Mouse (Mus musculus) heart, adult 2 months (tissue): ENCODE measurements around the gene 2810021J22Rik. TPM values are rescaled to one million over a fixed set of nuclear protein-coding genes. Genes with fewer than 3 reads are reported as not detected.
A peak's percentile ranks its signal among the peaks of the same experiment; 100 is the strongest.

Experiments used
- DNase-seq, 2 experiments: peaks; one replicate each; pipeline ENCODE4 v3.0.0; 2021
- H3K27ac ChIP-seq: fragments of 200-600 bp; 2 replicates; pipeline ENCODE4 v1.8.1; 2022
- H3K27me3 ChIP-seq: fragments of 200-500 bp; 2 replicates; pipeline ENCODE4 v1.6.1; 2012; ENCODE audit warnings: mild to moderate bottlenecking, low read length, inconsistent platforms, mixed read lengths; ENCODE audit not compliant: control insufficient read depth, insufficient read depth
- H3K36me3 ChIP-seq: fragments of 200-500 bp; 2 replicates; pipeline ENCODE4 v1.6.1; 2012; ENCODE audit warnings: low read length, inconsistent platforms; ENCODE audit not compliant: control insufficient read depth, insufficient read depth
- H3K4me1 ChIP-seq: fragments of 200-500 bp; 2 replicates; pipeline ENCODE4 v1.6.1; 2011; ENCODE audit warnings: low read length; ENCODE audit not compliant: control insufficient read depth, insufficient read depth
- H3K4me3 ChIP-seq: fragments of 200-600 bp; 2 replicates; pipeline ENCODE4 v1.8.1; 2022
- H3K79me2 ChIP-seq: fragments of 200-500 bp; replicated peaks from 2 replicates; pipeline ENCODE4 v1.6.1; 2012; ENCODE audit warnings: mild to moderate bottlenecking, inconsistent platforms, low read length, moderate library complexity, mixed read lengths; ENCODE audit not compliant: control insufficient read depth, insufficient read depth
- H3K9ac ChIP-seq: fragments of 200-500 bp; 2 replicates; pipeline ENCODE4 v1.6.1; 2012; ENCODE audit warnings: low read depth, mild to moderate bottlenecking, control low read depth, inconsistent platforms, low read length, mixed read lengths
- CTCF ChIP-seq: fragments of 200-600 bp; IDR thresholded peaks from 2 replicates; pipeline ENCODE4 v1.8.1; 2022; ENCODE audit warnings: antibody characterized with exemption, mild to moderate bottlenecking, moderate library complexity
- EP300 ChIP-seq: fragments of 200-500 bp; IDR thresholded peaks from 2 replicates; pipeline ENCODE4 v1.6.1; 2011; ENCODE audit warnings: low read depth, low read length, control low read depth; ENCODE audit not compliant: insufficient read depth
- POLR2A ChIP-seq: fragments of 200-500 bp; IDR thresholded peaks from 2 replicates; pipeline ENCODE4 v1.6.1; 2011; ENCODE audit warnings: mild to moderate bottlenecking, low read depth, low read length, control low read depth; ENCODE audit not compliant: insufficient read depth
- WGBS: fragments of 180-500 bp; shearing (Covaris S2); methylation state at CpG from one replicate; pipeline ENCODE4 v1.1.7; 2018; 5-methylcytosine and 5-hydroxymethylcytosine counted together
- intact Hi-C: fragments of 180-260 bp; cut with DNase I; formaldehyde crosslinking; loops from one replicate; pipeline ENCODE4 v1.15.1; 2025
- polyA plus RNA-seq: library from polyadenylated mRNA; depleted of rRNA; stranded (reverse); fragments of >200 nt; gene quantifications from 2 replicates; pipeline ENCODE4 v1.2.3, GENCODE M21; 2012
- total RNA-seq, 2 experiments: library from RNA; stranded (reverse); gene quantifications; 2 replicates each; pipeline ENCODE4 v1.2.3; 2021

2810021J22Rik gene
- total and polyA plus RNA-seq, 3 experiments, result 2.1 to 3.1 (median 2.1) TPM

DNA sequence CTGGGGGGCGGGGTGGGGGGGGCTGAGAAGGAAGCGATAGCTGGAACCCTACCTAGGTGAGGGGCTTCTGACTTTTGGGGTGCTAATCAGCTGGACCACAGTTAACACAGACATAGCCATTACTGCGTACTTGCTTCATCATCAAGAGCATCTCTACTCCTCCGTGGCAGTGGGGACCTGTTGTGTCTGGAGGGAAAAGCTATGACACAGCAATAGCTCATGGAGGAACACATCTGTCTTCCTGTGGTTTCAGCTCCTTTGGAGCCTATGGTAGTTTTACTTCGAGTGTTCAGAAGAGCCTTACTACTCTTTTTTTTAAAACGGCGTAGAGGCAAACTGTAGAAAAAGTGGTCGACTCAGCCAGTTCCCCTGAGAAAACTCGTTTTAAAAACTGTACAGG is 19.4 kb upstream of the 2810021J22Rik start:
- Histone ChIP-seq H3K27ac (peak overlapping the region; percentile 65; the same call in 1 of the 2 replicates), H3K9ac (peak overlapping the region; percentile 97), H3K4me1 (peaks cover 2% of the 10 kb centered on the region), H3K36me3 (no peaks in the 10 kb centered on the region), H3K27me3 (no peaks in the 10 kb centered on the region), H3K4me3 (peak overlapping the region; percentile 73), H3K79me2 (no peaks in the 10 kb centered on the region)
- intact Hi-C loops, result loop anchor here (5.0 kb wide), 1 partner anchor 55 kb away; the partner anchor contains the start of gene Zfp39
- no peak for DNase-seq
- no peak for TF ChIP-seq POLR2A
- no peak for TF ChIP-seq EP300
- no peak for TF ChIP-seq CTCF
- 35% methylated on average over 9 of the region's 9 CpGs for WGBS

GRCm38 (mm10) chr11:58849731-58850130 is 17.3 kb upstream of the 2810021J22Rik start:
- Histone ChIP-seq H3K36me3 (no peaks in the 10 kb centered on the region), H3K9ac (no peak overlapping the region), H3K27ac (no peak overlapping the region), H3K4me1 (peaks cover 2% of the 10 kb centered on the region), H3K4me3 (no peak overlapping the region), H3K27me3 (no peaks in the 10 kb centered on the region), H3K79me2 (no peaks in the 10 kb centered on the region)
- TF ChIP-seq POLR2A (no peak), CTCF (no peak), EP300 (no peak)
- intact Hi-C loops, result loop anchor here (5.0 kb wide), 1 partner anchor 53 kb away; the partner anchor contains the start of gene Zfp39
- 68% methylated on average over 2 of the region's 2 CpGs for WGBS
- no peak for DNase-seq

DNA sequence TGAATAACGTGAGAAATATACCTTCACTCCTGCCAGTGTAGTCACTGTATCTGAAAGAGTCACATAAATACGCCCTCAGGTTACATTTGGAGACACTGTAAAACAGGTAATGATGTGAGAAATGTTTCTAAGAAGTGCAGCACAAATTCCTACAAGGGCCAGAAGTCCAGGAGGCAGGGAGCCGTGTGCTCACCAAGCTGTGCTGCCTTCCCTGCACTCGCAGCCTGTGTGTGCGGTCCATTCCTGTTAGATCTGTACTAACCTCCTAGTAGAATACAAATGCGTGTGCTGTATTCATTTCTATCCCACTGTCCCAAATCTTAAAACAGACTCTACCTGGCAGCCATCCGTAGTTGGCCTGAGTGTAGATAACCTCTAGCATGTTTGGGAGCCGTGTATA is 6.3 kb upstream of the 2810021J22Rik start:
- no peak for DNase-seq
- H3K9ac ChIP-seq, result no peak overlapping the region
- H3K4me1 ChIP-seq, result no peaks in the 10 kb centered on the region
- TF ChIP-seq EP300 (no peak), CTCF (no peak), POLR2A (no peak)
- 97% methylated on average over 8 of the region's 8 CpGs for WGBS
- no peak overlapping the region for H3K4me3 ChIP-seq
- H3K27me3 ChIP-seq, result no peaks in the 10 kb centered on the region
- H3K36me3 ChIP-seq, result peaks cover 2% of the 10 kb centered on the region
- H3K27ac ChIP-seq, result no peak overlapping the region
- H3K79me2 ChIP-seq, result no peaks in the 10 kb centered on the region
- intact Hi-C loops, result no loop called here

DNA sequence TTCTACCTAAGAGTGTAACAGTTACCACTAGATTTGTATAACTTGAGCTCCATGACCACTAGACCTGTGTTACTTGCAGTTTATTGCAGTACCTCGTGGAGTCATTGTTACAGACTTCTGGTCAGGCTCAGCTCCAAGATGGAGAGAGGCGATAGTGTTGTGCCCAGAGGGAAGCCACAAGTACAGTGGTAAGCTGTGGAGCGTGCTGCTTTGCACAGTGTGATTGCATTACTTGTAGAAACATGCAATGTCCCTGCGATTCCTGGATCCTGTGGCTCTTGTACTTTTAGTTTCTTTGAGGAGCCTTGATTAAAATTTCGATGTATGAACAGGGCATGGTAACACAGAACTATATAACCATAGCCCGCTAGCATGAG is 926 bp downstream of the 2810021J22Rik start:
- no peak overlapping the region for H3K4me3 ChIP-seq
- no peaks in the 10 kb centered on the region for H3K79me2 ChIP-seq
- WGBS, result 82% methylated on average over 6 of the region's 6 CpGs
- H3K36me3 ChIP-seq, result no peaks in the 10 kb centered on the region
- DNase-seq, result no peak
- intact Hi-C loops, result no loop called here
- no peaks in the 10 kb centered on the region; the same call in 1 of the 2 replicates for H3K4me1 ChIP-seq
- TF ChIP-seq POLR2A, result no peak
- no peak for TF ChIP-seq EP300
- no peak for TF ChIP-seq CTCF
- no peaks in the 10 kb centered on the region for H3K27me3 ChIP-seq
- no peak overlapping the region for H3K27ac ChIP-seq
- no peak overlapping the region for H3K9ac ChIP-seq

DNA sequence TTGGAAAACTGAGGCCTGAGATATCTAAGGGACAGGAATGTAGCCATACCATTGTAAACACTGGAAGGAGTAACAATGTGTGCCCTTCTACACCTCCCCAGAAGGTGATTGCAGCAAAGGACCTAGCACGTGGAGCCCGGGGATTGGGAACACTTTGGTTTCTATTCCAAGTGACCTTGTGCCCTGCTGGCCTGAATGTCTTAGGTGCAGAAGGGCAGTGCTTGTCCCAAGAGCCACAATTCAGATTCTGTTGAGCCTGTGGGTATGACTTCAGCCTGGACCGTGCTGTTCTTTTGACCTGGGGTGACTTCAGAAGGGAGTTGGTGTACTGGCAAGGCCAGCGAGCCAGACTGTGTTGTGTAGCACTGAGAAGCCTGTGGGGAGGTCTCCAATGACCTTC is 3.9 kb downstream of the 2810021J22Rik start:
- Histone ChIP-seq H3K36me3 (no peaks in the 10 kb centered on the region), H3K4me3 (no peak overlapping the region), H3K9ac (no peak overlapping the region), H3K27me3 (no peaks in the 10 kb centered on the region), H3K4me1 (no peaks in the 10 kb centered on the region; the same call in 1 of the 2 replicates), H3K79me2 (no peaks in the 10 kb centered on the region), H3K27ac (no peak overlapping the region)
- TF ChIP-seq EP300, result no peak
- no peak for TF ChIP-seq POLR2A
- no peak for TF ChIP-seq CTCF
- no peak for DNase-seq
- intact Hi-C loops, result no loop called here
- 67% methylated on average over 4 of the region's 4 CpGs for whole genome bisulfite sequencing

GRCm38 (mm10) chr11:58883756-58884155 is 16.7 kb downstream of the 2810021J22Rik start:
- intact Hi-C loops, result no loop called here
- no peak overlapping the region for H3K9ac ChIP-seq
- no peak overlapping the region for H3K27ac ChIP-seq
- H3K4me1 ChIP-seq, result no peaks in the 10 kb centered on the region
- H3K36me3 ChIP-seq, result no peaks in the 10 kb centered on the region
- no peaks in the 10 kb centered on the region for H3K27me3 ChIP-seq
- 76% methylated on average over 8 of the region's 8 CpGs for WGBS
- H3K79me2 ChIP-seq, result no peaks in the 10 kb centered on the region
- no peak for DNase-seq
- no peak overlapping the region for H3K4me3 ChIP-seq
- TF ChIP-seq EP300 (no peak), CTCF (no peak), POLR2A (no peak)
